In the genomic region with DNA sequence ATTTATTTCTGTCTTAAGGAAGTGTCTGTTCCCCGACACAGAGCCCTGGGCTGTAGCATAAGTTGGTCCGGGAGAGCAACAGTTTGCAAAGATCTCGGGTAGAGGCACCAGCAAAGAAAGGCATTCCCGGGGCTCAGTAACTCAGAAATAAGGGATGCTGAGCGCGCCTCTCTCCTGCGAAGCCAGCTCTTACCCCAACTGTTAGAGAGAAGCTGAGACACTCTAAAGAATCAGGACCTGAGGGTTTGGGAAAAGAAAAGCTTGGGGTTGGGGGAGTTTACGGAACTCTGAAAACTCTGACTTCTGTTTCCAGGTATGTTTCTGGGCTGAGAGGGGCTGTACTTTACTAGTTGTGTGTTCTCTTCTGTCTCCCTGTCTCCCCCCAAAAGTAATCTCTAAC, we compare ENCODE assay signal across 8 mouse cellular contexts. TPM values are rescaled to one million over a fixed set of nuclear protein-coding genes. Genes with fewer than 3 reads are reported as not detected.
DNase-seq lines count a peak whose midpoint lies in the region; ATAC-seq and TF ChIP-seq lines count a peak whose summit lies in the region.
"Had no signal": no experiment of that assay in that cellular context is flagged by ENCODE, and none has a peak within 500 bp of the region (broad histone marks: within the 10 kb centered on the region; RNA-seq: fewer than 3 reads in every experiment).

No protein-coding gene starts in this region.

- WGBS in kidney, embryonic 15.5 days: 4% methylated on average over 8 of the region's 8 CpGs
- WGBS in embryonic facial prominence, embryonic 13.5 days: 1% methylated on average over 8 of the region's 8 CpGs
- WGBS in intestine, postnatal 0 days: 5% methylated on average over 8 of the region's 8 CpGs

- H3K27ac ChIP-seq in kidney, embryonic 15.5 days: no peak overlapping the region
- no peak overlapping the region for H3K27ac ChIP-seq in embryonic facial prominence, embryonic 13.5 days
- H3K27ac ChIP-seq in intestine, postnatal 0 days (ENCODE audit: low read depth, low read length): 0 out of 2 replicates have a peak overlapping the region, but pooled peaks have one; percentile 6

- no peaks in the 10 kb centered on the region for H3K36me3 ChIP-seq in kidney, embryonic 15.5 days
- no peaks in the 10 kb centered on the region for H3K36me3 ChIP-seq in embryonic facial prominence, embryonic 13.5 days
- no peaks in the 10 kb centered on the region for H3K36me3 ChIP-seq in intestine, postnatal 0 days (ENCODE audit: control insufficient read depth, insufficient read depth)

- ATAC-seq in kidney, embryonic 15.5 days (replicated peaks; ENCODE audit: low FRiP score): no peak
- ATAC-seq in embryonic facial prominence, embryonic 13.5 days (ENCODE audit: insufficient number of reproducible peaks, insufficient read depth, low FRiP score, low TSS enrichment, low read depth): no peak
- ATAC-seq in intestine, postnatal 0 days: no peak

- peak overlapping the region; percentile 84 for H3K4me2 ChIP-seq in kidney, embryonic 15.5 days
- peak overlapping the region; percentile 91 for H3K4me2 ChIP-seq in embryonic facial prominence, embryonic 13.5 days
- peak overlapping the region; percentile 77 for H3K4me2 ChIP-seq in intestine, postnatal 0 days (replicated peaks; ENCODE audit: low read depth)

- no peak for DNase-seq in kidney, adult 11 months
- DNase-seq in neural tube, embryonic 10.5 days (ENCODE audit: extremely low spot score, low spot score): peak; percentile 56
- DNase-seq in right cerebral cortex, postnatal 14 days: no peak
- DNase-seq in left cerebral cortex, adult 11 months (ENCODE audit: low spot score): no peak
- DNase-seq: cerebellum, adult 11-12 months had no signal

- no peaks in the 10 kb centered on the region; the same call in 1 of the 2 replicates for H3K9me3 ChIP-seq in kidney, embryonic 15.5 days (replicated peaks)
- no peaks in the 10 kb centered on the region for H3K9me3 ChIP-seq in embryonic facial prominence, embryonic 13.5 days
- H3K9me3 ChIP-seq in intestine, postnatal 0 days (ENCODE audit: control insufficient read depth): no peaks in the 10 kb centered on the region

- peaks cover 37% of the 10 kb centered on the region for H3K4me1 ChIP-seq in kidney, embryonic 15.5 days
- peaks cover 23% of the 10 kb centered on the region for H3K4me1 ChIP-seq in embryonic facial prominence, embryonic 13.5 days
- no peaks in the 10 kb centered on the region; the same call in 1 of the 2 replicates for H3K4me1 ChIP-seq in intestine, postnatal 0 days (replicated peaks; ENCODE audit: control insufficient read depth, insufficient read depth, low read length)

- no peak for TF ChIP-seq CTCF in intestine, postnatal 0 days (IDR thresholded peaks at IDR 0.05; ENCODE audit: low read depth)

- H3K9ac ChIP-seq in kidney, embryonic 15.5 days: no peak overlapping the region
- H3K9ac ChIP-seq in embryonic facial prominence, embryonic 13.5 days: no peak overlapping the region
- H3K9ac ChIP-seq in intestine, postnatal 0 days (ENCODE audit: low read depth, low read length): peak overlapping the region; percentile 81; the same call in 1 of the 2 replicates

- peaks cover 91% of the 10 kb centered on the region for H3K27me3 ChIP-seq in kidney, embryonic 15.5 days
- peaks cover 87% of the 10 kb centered on the region for H3K27me3 ChIP-seq in embryonic facial prominence, embryonic 13.5 days
- H3K27me3 ChIP-seq in intestine, postnatal 0 days (replicated peaks; ENCODE audit: control insufficient read depth, insufficient read depth, low read length): 0 out of 2 replicates have a peak, but pooled peaks cover 6% of the 10 kb centered on the region

- peak overlapping the region; percentile 46 for H3K4me3 ChIP-seq in kidney, embryonic 15.5 days (replicated peaks)
- peak overlapping the region; percentile 52 for H3K4me3 ChIP-seq in embryonic facial prominence, embryonic 13.5 days
- peak overlapping the region; percentile 75 for H3K4me3 ChIP-seq in intestine, postnatal 0 days (ENCODE audit: low read depth, low read length)

RNA-seq across cellular contexts. Expression of a gene that starts 13.8 kb away (rescaled TPM):
- 0.75 and 0.86 TPM in 2 replicates for polyA plus RNA-seq in kidney, embryonic 15.5 days (2015; fragmentation: Nextera tagmentation; extraction: Ambion mirVana)
- 1.3 and 1.6 TPM in 2 replicates for polyA plus RNA-seq in embryonic facial prominence, embryonic 13.5 days (2015; fragmentation: Nextera tagmentation; extraction: Ambion mirVana)
- 3.9 and 4.9 TPM in 2 replicates for polyA plus RNA-seq in intestine, postnatal 0 days (2015; fragmentation: Nextera tagmentation; extraction: Ambion mirVana)
